Mouse (Mus musculus) lung, embryonic 14.5 days (tissue): ENCODE measurements around the gene Tspan6. TPM values are rescaled to one million over a fixed set of nuclear protein-coding genes. Genes with fewer than 3 reads are reported as not detected.

Experiments
- ATAC-seq: fragments of 200-750 bp; cut with Nextera tagmentation; 2 replicates; pipeline ENCODE4 v1.8.0; 2017; ENCODE audit warnings: mild to moderate bottlenecking, moderate TSS enrichment, moderate library complexity; ENCODE audit not compliant: insufficient read depth
- DNase-seq: peaks from one replicate; pipeline ENCODE4 v3.0.0-alpha.2; 2015
- H3K27ac ChIP-seq: fragments of 300-500 bp; sonication (generic); 2 replicates; pipeline ENCODE4 v1.5.1; 2014; ENCODE audit warnings: low read depth, mild to moderate bottlenecking, moderate library complexity
- H3K27me3 ChIP-seq: fragments of 300-500 bp; sonication (generic); 2 replicates; pipeline ENCODE4 v1.6.1; 2014; ENCODE audit warnings: low read length, control low read depth; ENCODE audit not compliant: insufficient read depth
- H3K36me3 ChIP-seq: fragments of 300-500 bp; sonication (generic); 2 replicates; pipeline ENCODE4 v1.6.1; 2014; ENCODE audit warnings: control low read depth; ENCODE audit not compliant: insufficient read depth
- H3K4me1 ChIP-seq: fragments of 300-500 bp; sonication (generic); 2 replicates; pipeline ENCODE4 v1.6.1; 2014; ENCODE audit warnings: antibody characterized with exemption, control low read depth; ENCODE audit not compliant: insufficient read depth
- H3K4me2 ChIP-seq: fragments of 300-500 bp; sonication (generic); 2 replicates; pipeline ENCODE4 v1.6.1; 2014; ENCODE audit warnings: mild to moderate bottlenecking
- H3K4me3 ChIP-seq: fragments of 300-500 bp; sonication (generic); 2 replicates; pipeline ENCODE4 v1.5.1; 2014; ENCODE audit warnings: low read depth, low read length
- H3K9ac ChIP-seq: fragments of 300-500 bp; sonication (generic); 2 replicates; pipeline ENCODE4 v1.6.1; 2014
- H3K9me3 ChIP-seq: fragments of 300-500 bp; sonication (generic); 2 replicates; pipeline ENCODE4 v1.6.1; 2016; ENCODE audit warnings: low read depth, low read length, control low read depth
- CTCF ChIP-seq: IDR thresholded peaks from 2 replicates; pipeline ENCODE4 v1.5.1; 2016; ENCODE audit warnings: antibody characterized with exemption, low read depth
- WGBS: fragments of 180-500 bp; shearing (Covaris S2); extraction: QIAGEN DNeasy Blood & Tissue Kit; methylation state at CpG from one replicate; pipeline ENCODE4 v1.1.7; 2014; 5-methylcytosine and 5-hydroxymethylcytosine counted together
- polyA plus RNA-seq: library from polyadenylated mRNA; unstranded; fragments of >200 nt; fragmentation: Nextera tagmentation; extraction: Ambion mirVana; gene quantifications from 2 replicates; pipeline ENCODE4 v1.2.1, GENCODE M21; 2014

Gene Tspan6
- polyA plus RNA-seq, 1 experiment from 2014 or later = 189 TPM

DNA sequence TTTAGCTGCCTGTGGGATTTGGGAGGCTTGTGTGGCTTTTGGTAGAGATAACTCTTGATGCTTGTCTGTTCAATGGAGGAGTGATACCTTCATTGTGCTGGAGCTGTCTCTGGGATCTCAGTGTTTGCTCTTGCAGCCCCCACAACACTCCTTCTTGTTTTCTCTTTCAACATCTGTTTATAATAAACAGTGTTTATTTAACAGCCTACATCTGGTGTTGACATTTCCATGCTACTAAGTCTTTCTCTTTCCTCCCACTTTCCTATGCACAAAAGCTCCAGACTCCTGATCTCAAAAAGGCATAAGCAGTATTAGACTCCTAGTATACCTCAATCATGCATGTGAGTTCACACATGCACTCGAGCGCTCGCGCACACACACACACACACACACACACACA lies 44.6 kb downstream of the Tspan6 start:
- peak; percentile 44 for DNase-seq
- peak; percentile 79 for ATAC-seq
- peak overlapping the region; percentile 54; the same call in 1 of the 2 replicates for H3K27ac ChIP-seq
- no peaks in the 10 kb centered on the region for H3K9me3 ChIP-seq
- no peak overlapping the region for H3K9ac ChIP-seq
- no peaks in the 10 kb centered on the region for H3K27me3 ChIP-seq
- H3K4me1 ChIP-seq = no peaks in the 10 kb centered on the region
- no peaks in the 10 kb centered on the region for H3K36me3 ChIP-seq
- no peak for TF ChIP-seq CTCF
- WGBS = 80% methylated on average over 4 of the region's 4 CpGs
- no peak overlapping the region for H3K4me2 ChIP-seq
- H3K4me3 ChIP-seq = no peak overlapping the region

DNA sequence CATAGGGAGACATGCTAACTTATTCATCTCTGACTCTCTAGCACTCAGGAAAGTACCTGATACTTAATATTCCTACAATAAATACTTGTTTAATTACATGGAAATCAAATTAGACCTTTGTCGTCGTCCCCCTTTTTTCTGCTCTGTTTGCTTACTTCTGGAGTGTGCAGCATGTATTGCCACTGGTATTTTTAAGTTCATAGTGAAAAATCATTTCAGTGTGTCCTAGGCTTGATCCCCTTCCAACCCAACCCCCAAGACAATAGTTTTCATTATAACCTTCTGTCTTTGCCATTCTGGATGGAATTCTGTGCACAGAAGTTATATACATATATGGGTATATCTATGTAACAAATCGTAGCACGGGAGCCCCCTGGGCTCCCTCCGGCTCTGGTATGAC lies 47.5 kb downstream of the Tspan6 start, which contains the start of gene Tnmd:
TSS of gene Tnmd (plus strand) at position 301 of the 400 bp plus-strand sequence.
- Histone ChIP-seq H3K36me3 (no peaks in the 10 kb centered on the region), H3K27me3 (no peaks in the 10 kb centered on the region), H3K27ac (no peak within 1 kb of the TSS), H3K4me3 (no peak within 1 kb of the TSS), H3K4me2 (no peak within 1 kb of the TSS), H3K4me1 (no peaks in the 10 kb centered on the region), H3K9ac (no peak within 1 kb of the TSS), H3K9me3 (no peaks in the 10 kb centered on the region)
- TF ChIP-seq CTCF = no peak
- ATAC-seq = no peak
- WGBS = 81% methylated on average over 5 of the region's 5 CpGs
- DNase-seq = no peak

Other genes with a start within 250 kb of the Tspan6 start
- 1.2 and 1.9 TPM in 2 replicates for gene Pcdh19, start 209.4 kb downstream of the Tspan6 start, polyA plus RNA-seq
- gene Tnmd, start 47.4 kb downstream of the Tspan6 start, polyA plus RNA-seq = 2.3 and 2.6 TPM in 2 replicates
- 5.4 and 6.1 TPM in 2 replicates for gene Srpx2, start 10.0 kb upstream of the Tspan6 start, polyA plus RNA-seq
- gene Sytl4, start 83.4 kb upstream of the Tspan6 start, polyA plus RNA-seq = 5.1 and 6.7 TPM in 2 replicates
- 62.9 and 65.0 TPM in 2 replicates for gene Cstf2, start 160.8 kb upstream of the Tspan6 start, polyA plus RNA-seq